Mouse (Mus musculus): ENCODE results near the gene Rdh11. TPM values are rescaled to one million over a fixed set of nuclear protein-coding genes. Genes with fewer than 3 reads are reported as not detected.

Rdh11 gene
- polyA plus RNA-seq (2017; shearing (Covaris generic)), result 27.6 TPM

DNA sequence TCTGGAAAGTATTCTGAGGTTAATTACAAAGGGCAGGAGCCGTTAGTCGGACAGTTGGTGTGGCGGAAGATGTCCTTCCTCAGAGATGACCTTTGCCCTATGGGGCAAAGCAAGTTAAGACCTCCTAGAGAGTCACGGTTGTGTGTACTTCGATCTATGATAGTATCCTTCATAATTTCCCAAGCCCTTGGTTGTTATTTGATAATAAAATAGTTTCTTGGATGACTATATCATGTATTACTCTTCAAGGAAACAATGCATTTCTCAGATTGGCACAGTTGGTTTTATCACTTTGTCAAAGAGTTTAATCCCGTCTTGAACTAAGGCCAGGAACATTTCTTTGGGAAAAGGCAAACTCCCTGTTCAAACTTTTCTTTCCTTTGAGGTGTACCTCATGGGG is at the start of gene Rdh11:
Gene Rdh11 (minus strand): TSS at position 101 of the 400 bp plus-strand sequence.

GRCm38 (mm10) chr12:79208703-79209464 is 16.8 kb upstream of the Rdh11 start, which contains the start of gene Rdh12:
TSS of gene Rdh12 (plus strand) at chr12:79208914.

GRCm38 (mm10) chr12:79172019-79172941 is 19.8 kb downstream of the Rdh11 start, which contains the start of gene Vti1b:
TSS of gene Vti1b (minus strand) at chr12:79172667.

DNA sequence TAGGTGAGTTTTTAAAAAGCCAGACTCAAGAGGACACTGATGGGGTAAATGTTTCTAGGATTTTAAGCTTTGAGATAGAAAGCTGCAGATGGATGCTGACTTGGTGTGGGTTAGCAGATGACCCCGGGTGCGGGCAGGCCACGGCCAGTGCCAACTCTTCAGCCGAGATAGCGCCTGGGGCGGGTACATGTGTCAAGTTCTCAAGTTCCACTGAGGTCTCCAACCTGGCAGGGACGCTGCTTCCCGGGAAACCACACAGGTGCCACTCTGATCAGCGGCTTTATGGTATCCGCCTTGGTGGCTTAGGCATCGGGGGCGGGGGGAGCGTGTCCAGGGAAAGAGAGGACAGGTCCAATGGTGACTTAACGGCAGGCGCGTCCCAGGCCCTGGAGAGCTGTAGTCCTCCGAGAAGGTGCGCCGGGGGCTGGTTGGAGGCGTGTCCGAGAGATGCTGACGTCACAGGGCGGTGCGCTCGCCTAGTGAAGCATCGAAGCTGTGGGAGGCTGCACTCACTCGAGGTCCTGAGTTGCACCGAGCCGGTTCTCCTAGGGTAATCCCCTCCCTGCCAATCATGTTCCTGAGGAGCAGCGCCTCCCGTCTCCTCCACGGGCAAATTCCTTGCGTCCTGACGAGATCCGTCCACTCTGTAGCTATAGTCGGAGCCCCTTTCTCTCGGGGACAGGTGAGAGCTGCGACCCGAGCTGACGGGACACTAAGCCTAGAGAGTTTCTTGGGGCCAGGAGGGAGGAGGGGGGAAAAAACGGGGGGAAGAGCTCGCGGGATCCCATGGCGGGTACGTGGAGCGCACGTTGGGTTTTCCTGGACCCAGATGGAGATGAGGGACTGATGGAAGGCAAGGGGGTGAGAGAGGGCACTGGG is 61.6 kb downstream of the Rdh11 start, which contains the start of gene Arg2:
Gene Arg2 (plus strand): TSS at position 479 of the 879 bp plus-strand sequence.

Other genes with a start within 250 kb of the Rdh11 start
- 74.9 TPM for gene Tmem229b, start 184.7 kb downstream of the Rdh11 start, polyA plus RNA-seq (2017; shearing (Covaris generic))
- gene Plekhh1, start 163.1 kb downstream of the Rdh11 start, polyA plus RNA-seq (2017; shearing (Covaris generic)), result not detected
- gene Pigh, start 102.6 kb downstream of the Rdh11 start, polyA plus RNA-seq (2017; shearing (Covaris generic)), result 22.1 TPM
- gene Arg2, start 61.5 kb downstream of the Rdh11 start, polyA plus RNA-seq (2017; shearing (Covaris generic)), result 0.58 TPM
- 96.0 TPM for gene Vti1b, start 19.6 kb downstream of the Rdh11 start, polyA plus RNA-seq (2017; shearing (Covaris generic))
- gene Rdh12, start 16.6 kb upstream of the Rdh11 start, polyA plus RNA-seq (2017; shearing (Covaris generic)), result 16.5 TPM
- 33.3 TPM for gene Zfyve26, start 104.0 kb upstream of the Rdh11 start, polyA plus RNA-seq (2017; shearing (Covaris generic))
- 4.1 TPM for gene Rad51b, start 105.0 kb upstream of the Rdh11 start, polyA plus RNA-seq (2017; shearing (Covaris generic))